Mouse (Mus musculus) spleen, adult 10 weeks (tissue): ENCODE results near the gene Uck1. TPM values are rescaled to one million over a fixed set of nuclear protein-coding genes. Genes with fewer than 3 reads are reported as not detected.

ENCODE experiments used
- polyA plus RNA-seq: library from polyadenylated mRNA; stranded (reverse); fragments of 350-450 nt; fragmentation: Illumina TruSeq; extraction: RNeasy Lipid Tissue Mini Kit (QIAGEN cat#74804); gene quantifications from one replicate; pipeline ENCODE4 v1.2.3, GENCODE M21; 2015; ENCODE audit warnings: low replicate concordance; ENCODE audit not compliant: insufficient read depth

Gene Uck1
- 41.0 TPM for polyA plus RNA-seq

GRCm38 (mm10) chr2:32259657-32260417 lies at the start of gene Uck1:
TSS of gene Uck1 (minus strand) at chr2:32260159.

GRCm38 (mm10) chr2:32287923-32288367 lies 28.0 kb upstream of the Uck1 start, which contains the start of gene Swi5:
TSS of gene Swi5 (minus strand) at chr2:32288075.

GRCm38 (mm10) chr2:32287334-32287840 lies 27.4 kb upstream of the Uck1 start, which contains the start of gene Golga2:
TSS of gene Golga2 (plus strand) at chr2:32287384.

GRCm38 (mm10) chr2:32235886-32236759 lies 23.8 kb downstream of the Uck1 start, which contains the start of gene Pomt1:
TSS of gene Pomt1 (plus strand) at chr2:32236590.

Other genes with a start within 250 kb of the Uck1 start
- gene Fam78a, start 175.3 kb downstream of the Uck1 start, polyA plus RNA-seq = 28.3 TPM
- gene Plpp7, start 164.6 kb downstream of the Uck1 start, polyA plus RNA-seq = 0.22 TPM
- 36.5 TPM for gene Prrc2b, start 109.1 kb downstream of the Uck1 start, polyA plus RNA-seq
- gene Pomt1, start 23.6 kb downstream of the Uck1 start, polyA plus RNA-seq = 10.0 TPM
- gene Golga2, start 27.2 kb upstream of the Uck1 start, polyA plus RNA-seq = 45.4 TPM
- gene Swi5, start 27.9 kb upstream of the Uck1 start, polyA plus RNA-seq = 264 TPM
- gene Ciz1, start 92.2 kb upstream of the Uck1 start, polyA plus RNA-seq = 93.7 TPM
- gene Dnm1, start 93.2 kb upstream of the Uck1 start, polyA plus RNA-seq = 1.8 TPM
- gene 1110008P14Rik, start 121.8 kb upstream of the Uck1 start, polyA plus RNA-seq = 15.2 TPM
- gene Lcn2, start 128.1 kb upstream of the Uck1 start, polyA plus RNA-seq = 8.3 TPM
- 6.1 TPM for gene Ptges2, start 135.7 kb upstream of the Uck1 start, polyA plus RNA-seq
- 3.5 TPM for gene Naif1, start 190.3 kb upstream of the Uck1 start, polyA plus RNA-seq
- 8.4 TPM for gene Slc25a25, start 191.3 kb upstream of the Uck1 start, polyA plus RNA-seq